Mouse (Mus musculus) CD8-positive naive resting alpha-beta T cell, adult 2 months (primary cell): ENCODE measurements around the gene Gm3685.
"Not testable (repeated sequence)": the region's sequence is repeated elsewhere in the genome, so short reads cannot be mapped to it uniquely, and the experiment has no call there.

ENCODE experiments used
- DNase-seq, 2 experiments: peaks; one replicate each; pipeline ENCODE4 v3.0.0; 2022; ENCODE audit warnings: low read depth in 2 of 2, low spot score in 2 of 2

Gene Gm3685

GRCm38 (mm10) chr14:7044870-7045269 is at the start of gene Gm3685:
Gm3685 (minus strand) TSS chr14:7044970.
- not testable (repeated sequence) for DNase-seq

GRCm38 (mm10) chr14:7026781-7027749 is 17.7 kb downstream of the Gm3685 start, which contains the start of gene Gm10406:
Gm10406 (minus strand) TSS chr14:7027449.
- not testable (repeated sequence) for DNase-seq

DNA sequence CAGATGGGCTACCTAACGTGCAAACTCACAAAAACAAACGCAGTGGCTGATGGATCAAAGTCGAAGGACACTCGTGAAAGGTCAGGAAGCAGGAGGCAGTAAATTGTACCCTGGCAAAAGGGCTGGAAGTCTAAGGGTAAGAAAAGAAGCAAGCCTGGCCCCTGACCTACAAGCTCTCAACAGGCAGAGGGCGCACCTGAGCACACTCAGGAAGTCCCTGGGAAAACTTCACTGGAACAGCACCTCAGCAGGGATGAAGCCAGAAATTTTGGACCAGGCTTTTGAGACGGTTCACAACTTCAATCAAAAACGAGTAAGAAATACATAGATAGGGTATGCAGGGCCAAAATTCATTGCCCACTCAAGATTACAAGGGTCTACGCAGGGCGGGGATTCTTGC is 18.5 kb downstream of the Gm3685 start:
- DNase-seq, result not testable (repeated sequence)
